Mouse (Mus musculus): ENCODE results near the gene Plpp2. TPM values are rescaled to one million over a fixed set of nuclear protein-coding genes. Genes with fewer than 3 reads are reported as not detected.

Gene Plpp2
- polyA plus RNA-seq, 1 experiment from 2014 or later, result 14.6 TPM

GRCm38 (mm10) chr10:79548546-79548945 is 14.9 kb upstream of the Plpp2 start:
- H3K27me3 ChIP-seq, result no peaks in the 10 kb centered on the region
- H3K36me3 ChIP-seq, result peaks cover 68% of the 10 kb centered on the region
- H3K4me1 ChIP-seq, result peaks cover 12% of the 10 kb centered on the region
- H3K27ac ChIP-seq, result no peak overlapping the region
- no peak overlapping the region for H3K4me2 ChIP-seq (replicated peaks)
- no peak overlapping the region for H3K4me3 ChIP-seq
- no peak overlapping the region for H3K9ac ChIP-seq
- no peak for ATAC-seq (ENCODE audit: low FRiP score)
- WGBS, result 92% methylated on average over 5 of the region's 5 CpGs
- no peaks in the 10 kb centered on the region for H3K9me3 ChIP-seq (replicated peaks)

GRCm38 (mm10) chr10:79547148-79547675 is 13.6 kb upstream of the Plpp2 start:
- peaks cover 80% of the 10 kb centered on the region for H3K36me3 ChIP-seq
- no peak overlapping the region for H3K9ac ChIP-seq
- H3K9me3 ChIP-seq (replicated peaks), result no peaks in the 10 kb centered on the region
- H3K27me3 ChIP-seq, result no peaks in the 10 kb centered on the region
- no peak overlapping the region for H3K27ac ChIP-seq
- H3K4me3 ChIP-seq, result no peak overlapping the region
- WGBS, result 78% methylated on average over 5 of the region's 5 CpGs
- H3K4me1 ChIP-seq, result 0 out of 2 replicates have a peak, but pooled peaks cover under 1% of the 10 kb centered on the region
- no peak for ATAC-seq (ENCODE audit: low FRiP score)
- no peak overlapping the region for H3K4me2 ChIP-seq (replicated peaks)

GRCm38 (mm10) chr10:79546483-79546882 is 12.9 kb upstream of the Plpp2 start:
- H3K27me3 ChIP-seq, result no peaks in the 10 kb centered on the region
- H3K4me3 ChIP-seq, result no peak overlapping the region
- H3K9me3 ChIP-seq (replicated peaks), result no peaks in the 10 kb centered on the region
- no peaks in the 10 kb centered on the region for H3K4me1 ChIP-seq
- H3K4me2 ChIP-seq (replicated peaks), result no peak overlapping the region
- no peak overlapping the region for H3K9ac ChIP-seq
- H3K27ac ChIP-seq, result no peak overlapping the region
- 94% methylated on average over 11 of the region's 11 CpGs for WGBS
- ATAC-seq (ENCODE audit: low FRiP score), result no peak
- peaks cover 87% of the 10 kb centered on the region for H3K36me3 ChIP-seq

DNA sequence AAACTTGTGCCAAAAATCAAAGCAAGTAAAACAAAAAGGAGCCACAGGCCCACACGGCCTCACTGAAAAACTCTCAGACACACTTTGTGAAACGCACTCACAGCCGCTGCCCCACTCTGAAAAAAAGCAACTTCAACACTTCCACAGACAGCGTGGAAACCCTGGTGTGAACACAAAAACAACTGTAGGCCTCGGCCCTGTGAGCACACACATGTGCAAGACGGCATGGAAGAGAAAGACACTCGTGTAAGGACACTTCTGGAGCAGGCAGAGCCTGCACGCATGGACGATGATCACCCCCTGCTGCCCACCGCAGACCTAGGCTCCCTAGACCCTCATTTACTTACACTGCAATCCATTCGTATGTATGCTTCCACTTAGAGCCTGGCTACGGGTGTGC is 12.3 kb upstream of the Plpp2 start:
- WGBS, result 92% methylated on average over 12 of the region's 12 CpGs
- Histone ChIP-seq H3K4me1 (no peaks in the 10 kb centered on the region), H3K4me2 (replicated peaks) (no peak overlapping the region), H3K4me3 (no peak overlapping the region), H3K27ac (no peak overlapping the region), H3K9ac (no peak overlapping the region), H3K36me3 (peaks cover 93% of the 10 kb centered on the region), H3K27me3 (no peaks in the 10 kb centered on the region), H3K9me3 (replicated peaks) (no peaks in the 10 kb centered on the region)
- ATAC-seq (ENCODE audit: low FRiP score), result no peak

DNA sequence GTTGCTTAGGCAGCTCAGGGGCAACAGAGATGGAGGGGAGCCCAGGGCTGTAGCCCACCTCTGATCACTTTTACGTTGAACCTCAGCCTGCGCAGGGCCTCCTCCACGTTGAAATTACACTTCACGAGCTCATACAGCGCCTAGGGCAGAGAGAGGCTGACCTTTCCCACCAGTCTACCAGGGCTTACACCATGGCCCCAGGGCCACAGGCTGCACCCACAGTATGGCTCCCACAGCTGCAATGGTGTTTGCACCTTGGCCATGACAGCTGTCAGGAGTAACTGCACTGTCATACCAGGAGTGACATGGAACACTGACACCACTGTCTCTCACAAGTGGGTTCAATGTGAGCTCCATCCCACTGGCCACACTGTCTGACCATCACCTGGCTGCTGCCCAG is 11.0 kb upstream of the Plpp2 start:
- Histone ChIP-seq H3K27me3 (no peaks in the 10 kb centered on the region), H3K9me3 (replicated peaks) (no peaks in the 10 kb centered on the region), H3K4me3 (no peak overlapping the region), H3K27ac (no peak overlapping the region), H3K9ac (no peak overlapping the region), H3K4me2 (replicated peaks) (no peak overlapping the region), H3K4me1 (no peaks in the 10 kb centered on the region), H3K36me3 (peaks cover 99% of the 10 kb centered on the region)
- ATAC-seq (ENCODE audit: low FRiP score), result no peak
- 92% methylated on average over 5 of the region's 5 CpGs for WGBS

DNA sequence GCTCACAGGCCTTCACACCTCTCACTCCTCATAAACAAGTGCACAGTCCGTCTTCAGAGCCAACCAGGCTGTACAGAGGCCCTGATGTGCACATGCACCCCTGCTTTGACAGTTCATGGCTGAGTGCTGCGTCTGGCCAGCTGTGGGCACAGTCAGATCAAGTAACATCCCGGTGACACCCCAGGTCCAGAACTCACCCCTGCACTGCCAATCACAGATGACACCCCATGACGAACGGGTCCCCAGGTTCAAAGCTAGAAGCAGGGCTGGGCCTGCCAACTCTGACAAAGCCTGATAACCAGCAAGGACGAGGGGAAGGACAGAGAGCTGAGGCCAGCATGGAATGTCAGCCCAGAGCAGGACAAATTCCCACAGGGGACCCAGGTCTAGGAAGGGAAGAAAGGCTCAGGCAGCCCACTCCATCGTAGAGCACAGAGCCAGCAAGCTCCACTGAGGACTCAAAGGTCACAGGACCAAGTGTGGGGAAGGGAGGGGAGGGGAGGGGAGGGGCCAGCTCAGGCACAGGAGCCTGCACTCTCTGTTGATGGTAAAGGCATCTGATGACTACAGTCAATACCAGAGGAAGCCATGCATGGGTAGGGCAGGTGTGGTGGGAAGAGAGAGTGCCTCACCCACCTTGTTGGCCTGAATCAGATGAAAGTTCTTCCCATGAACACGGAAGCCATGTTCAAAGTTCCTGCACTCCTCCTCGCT is 10.4 kb upstream of the Plpp2 start:
- WGBS, result 82% methylated on average over 9 of the region's 9 CpGs
- H3K27me3 ChIP-seq, result no peaks in the 10 kb centered on the region
- H3K36me3 ChIP-seq, result peaks cover 99% of the 10 kb centered on the region
- H3K4me2 ChIP-seq (replicated peaks), result no peak overlapping the region
- no peak overlapping the region for H3K27ac ChIP-seq
- no peak overlapping the region for H3K9ac ChIP-seq
- no peak for ATAC-seq (ENCODE audit: low FRiP score)
- H3K9me3 ChIP-seq (replicated peaks), result no peaks in the 10 kb centered on the region
- no peaks in the 10 kb centered on the region for H3K4me1 ChIP-seq
- no peak overlapping the region for H3K4me3 ChIP-seq

DNA sequence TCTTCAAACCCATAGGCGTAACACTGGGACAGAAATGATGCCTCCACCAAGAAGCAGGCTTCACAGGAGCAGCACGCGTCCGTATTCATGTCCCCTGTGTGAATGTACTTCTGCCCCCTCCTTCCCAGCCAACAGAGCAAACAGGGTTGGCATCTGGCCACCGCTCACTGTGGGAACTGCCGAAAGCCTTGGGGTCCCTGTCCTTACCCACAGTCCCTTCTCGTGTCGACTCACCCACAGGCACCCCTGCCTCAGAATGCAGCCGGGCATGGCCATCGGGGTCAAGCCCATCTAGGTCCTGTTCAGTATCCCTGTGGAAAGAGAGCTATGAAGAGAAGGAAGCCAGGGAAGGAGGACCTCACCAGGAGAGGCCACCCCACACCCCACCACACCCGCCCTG is 8.6 kb upstream of the Plpp2 start:
- 92% methylated on average over 11 of the region's 11 CpGs for WGBS

DNA sequence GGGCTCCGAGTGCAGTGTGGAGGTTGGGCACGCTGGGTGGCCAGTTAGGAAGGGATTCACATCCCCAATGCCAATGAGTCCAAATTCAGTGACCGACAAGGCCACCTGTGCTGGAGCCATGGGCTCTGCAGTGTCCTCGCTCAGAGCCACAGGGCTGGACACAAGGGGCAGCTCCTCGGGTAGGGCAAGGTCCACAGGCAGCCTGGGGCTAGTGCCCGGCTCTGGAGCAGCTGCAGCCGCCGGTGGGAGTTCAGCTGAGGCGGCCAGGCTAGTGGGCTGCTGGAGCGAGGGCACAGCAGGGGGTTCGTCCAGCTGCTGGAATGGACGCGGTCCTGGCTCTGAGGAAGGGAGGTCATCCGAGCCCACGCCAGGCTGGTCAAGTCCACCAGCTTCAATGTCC is 7.9 kb upstream of the Plpp2 start:
- Histone ChIP-seq H3K4me2 (replicated peaks) (no peak overlapping the region), H3K9me3 (replicated peaks) (no peaks in the 10 kb centered on the region), H3K4me1 (no peaks in the 10 kb centered on the region), H3K9ac (no peak overlapping the region), H3K27ac (no peak overlapping the region), H3K36me3 (peaks cover 88% of the 10 kb centered on the region), H3K27me3 (no peaks in the 10 kb centered on the region), H3K4me3 (no peak overlapping the region)
- 76% methylated on average over 15 of the region's 15 CpGs for WGBS
- no peak for ATAC-seq (ENCODE audit: low FRiP score)

More for the DNA sequence above, 8.6 kb upstream of the Plpp2 start:
- no peak overlapping the region for H3K4me3 ChIP-seq
- H3K27ac ChIP-seq, result no peak overlapping the region
- no peaks in the 10 kb centered on the region for H3K4me1 ChIP-seq
- H3K9me3 ChIP-seq (replicated peaks), result no peaks in the 10 kb centered on the region
- H3K9ac ChIP-seq, result no peak overlapping the region
- H3K27me3 ChIP-seq, result no peaks in the 10 kb centered on the region
- H3K36me3 ChIP-seq, result peaks cover 95% of the 10 kb centered on the region
- no peak for ATAC-seq (ENCODE audit: low FRiP score)
- H3K4me2 ChIP-seq (replicated peaks), result no peak overlapping the region

- Histone ChIP-seq H3K4me2 (replicated peaks) (no peak overlapping the region), H3K36me3 (peaks cover 81% of the 10 kb centered on the region), H3K9ac (0 out of 2 replicates have a peak overlapping the region, but pooled peaks have one; percentile 18), H3K27me3 (no peaks in the 10 kb centered on the region), H3K4me3 (no peak overlapping the region), H3K9me3 (replicated peaks) (no peaks in the 10 kb centered on the region), H3K27ac (no peak overlapping the region), H3K4me1 (no peaks in the 10 kb centered on the region)
- ATAC-seq (ENCODE audit: low FRiP score), result no peak
- 92% methylated on average over 10 of the region's 11 CpGs for WGBS
Measured at GRCm38 (mm10) chr10:79540746-79541145, 7.2 kb upstream of the Plpp2 start.

GRCm38 (mm10) chr10:79539701-79540495 is 6.3 kb upstream of the Plpp2 start:
- H3K27me3 ChIP-seq, result no peaks in the 10 kb centered on the region; the same call in 1 of the 2 replicates
- H3K4me2 ChIP-seq (replicated peaks), result no peak overlapping the region
- WGBS, result 96% methylated on average over 16 of the region's 16 CpGs
- no peak for ATAC-seq (ENCODE audit: low FRiP score)
- H3K4me3 ChIP-seq, result no peak overlapping the region
- no peaks in the 10 kb centered on the region for H3K9me3 ChIP-seq (replicated peaks)
- H3K9ac ChIP-seq, result no peak overlapping the region
- no peak overlapping the region for H3K27ac ChIP-seq
- no peaks in the 10 kb centered on the region for H3K4me1 ChIP-seq
- peaks cover 72% of the 10 kb centered on the region for H3K36me3 ChIP-seq

GRCm38 (mm10) chr10:79538873-79539272 is 5.3 kb upstream of the Plpp2 start:
- no peak overlapping the region for H3K27ac ChIP-seq
- WGBS, result 74% methylated on average over 4 of the region's 4 CpGs
- 0 out of 2 replicates have a peak, but pooled peaks cover 1% of the 10 kb centered on the region for H3K4me1 ChIP-seq
- no peak for ATAC-seq (ENCODE audit: low FRiP score)
- no peaks in the 10 kb centered on the region; the same call in 1 of the 2 replicates for H3K27me3 ChIP-seq
- H3K4me2 ChIP-seq (replicated peaks), result no peak overlapping the region
- no peaks in the 10 kb centered on the region for H3K9me3 ChIP-seq (replicated peaks)
- H3K4me3 ChIP-seq, result no peak overlapping the region
- H3K9ac ChIP-seq, result no peak overlapping the region
- peaks cover 62% of the 10 kb centered on the region for H3K36me3 ChIP-seq

DNA sequence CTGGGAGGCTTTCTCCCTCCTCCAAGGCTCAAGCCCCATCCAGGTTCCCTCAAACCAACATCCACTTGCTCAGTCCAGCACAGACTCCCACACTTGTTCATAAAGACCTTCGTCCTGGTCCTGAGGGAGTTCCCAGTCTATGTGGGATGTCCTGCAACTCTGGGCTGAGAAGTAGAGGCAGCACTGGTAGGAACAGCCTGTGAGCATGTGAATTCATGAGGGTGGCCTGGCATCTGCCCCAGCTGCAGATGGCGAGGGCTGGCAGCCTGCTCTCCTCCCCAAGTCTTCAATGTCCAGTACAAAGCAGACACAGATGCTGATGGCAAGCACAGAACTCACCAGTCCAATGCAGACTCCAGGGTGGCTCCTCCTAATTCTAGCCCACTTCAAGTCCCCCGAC is 4.7 kb upstream of the Plpp2 start:
- Histone ChIP-seq H3K27me3 (no peaks in the 10 kb centered on the region; the same call in 1 of the 2 replicates), H3K36me3 (peaks cover 56% of the 10 kb centered on the region), H3K4me3 (no peak overlapping the region), H3K4me2 (replicated peaks) (no peak overlapping the region), H3K27ac (no peak overlapping the region), H3K9ac (no peak overlapping the region), H3K9me3 (replicated peaks) (no peaks in the 10 kb centered on the region), H3K4me1 (0 out of 2 replicates have a peak, but pooled peaks cover 5% of the 10 kb centered on the region)
- 91% methylated on average over 3 of the region's 3 CpGs for WGBS
- ATAC-seq (ENCODE audit: low FRiP score), result no peak

Data from hindbrain, embryonic 12.5 days (tissue).